Mouse (Mus musculus): ENCODE data around the gene Mtmr11. TPM values are rescaled to one million over a fixed set of nuclear protein-coding genes. Genes with fewer than 3 reads are reported as not detected.

The Mtmr11 gene
- total RNA-seq (2023; ENCODE audit: inconsistent age) = 1.9 to 3.4 TPM (median 2.4 TPM) in 4 replicates

GRCm38 (mm10) chr3:96161869-96162840, at the start of gene Mtmr11:
Gene Mtmr11 (plus strand): TSS chr3:96162004.

GRCm38 (mm10) chr3:96172197-96173178, 10.7 kb downstream of the Mtmr11 start, which contains the start of gene Sf3b4:
Gene Sf3b4 (plus strand): TSS chr3:96172332.

DNA sequence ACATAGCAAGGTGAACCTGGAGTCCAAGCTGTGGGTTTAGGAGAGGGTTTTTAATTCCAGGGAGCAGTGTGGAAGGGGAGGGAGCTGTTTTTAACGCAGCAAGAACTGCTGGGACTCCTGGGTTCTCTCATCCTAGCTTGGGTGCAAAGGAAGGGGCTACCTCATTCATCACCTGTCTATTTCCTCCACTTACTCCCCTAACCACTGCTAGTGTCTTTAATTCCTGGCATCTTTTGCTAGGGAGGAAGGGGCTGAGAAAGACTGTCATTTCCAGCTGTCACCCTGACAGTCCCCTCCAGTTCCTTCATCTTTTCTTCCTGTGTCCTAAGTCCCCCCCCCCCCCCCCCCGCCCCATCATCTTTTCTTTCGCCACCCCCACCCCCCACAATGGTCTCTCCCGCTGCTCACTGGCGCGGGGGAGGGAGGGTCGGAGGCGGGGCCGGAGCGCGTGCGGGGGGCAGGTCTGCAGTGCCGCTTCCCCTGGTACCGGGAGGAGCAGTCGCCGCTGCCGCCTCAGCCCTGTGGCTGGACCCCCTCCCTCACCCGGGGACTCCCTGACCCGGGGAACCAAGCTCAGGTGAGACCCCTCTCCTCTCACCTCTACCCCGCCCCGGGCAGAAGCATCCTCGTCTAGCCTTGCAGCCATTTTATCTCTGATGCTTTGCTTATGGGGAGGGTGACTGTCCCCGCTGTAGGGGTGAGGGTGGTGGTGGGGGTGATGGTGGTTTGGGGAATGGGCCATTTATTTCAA, 19.1 kb downstream of the Mtmr11 start, which contains the start of gene Sv2a:
TSS of gene Sv2a (plus strand) at position 425 of the 751 bp plus-strand sequence.

DNA sequence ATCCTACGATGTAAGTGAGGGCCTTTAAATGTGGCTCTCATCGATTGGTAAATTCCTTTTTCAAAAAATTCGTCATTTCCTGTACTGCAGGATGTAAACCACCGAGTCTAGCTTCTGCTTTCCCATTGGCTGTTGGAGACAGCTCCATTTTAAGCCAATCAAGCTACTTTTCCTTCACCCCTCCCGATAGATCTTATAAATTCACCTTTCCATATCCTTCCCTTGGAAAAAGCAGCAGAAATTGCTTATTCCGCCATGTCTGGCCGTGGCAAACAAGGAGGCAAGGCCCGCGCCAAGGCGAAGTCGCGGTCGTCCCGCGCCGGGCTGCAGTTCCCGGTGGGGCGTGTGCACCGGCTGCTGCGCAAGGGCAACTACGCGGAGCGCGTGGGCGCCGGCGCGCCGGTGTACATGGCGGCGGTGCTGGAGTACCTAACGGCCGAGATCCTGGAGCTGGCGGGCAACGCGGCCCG, 57.9 kb downstream of the Mtmr11 start, which contains the start of the genes Bola1 and Hist2h2ab:
TSS of gene Bola1 (minus strand) at position 49 of the 470 bp plus-strand sequence.
TSS of gene Hist2h2ab (plus strand) at position 205 of the 470 bp plus-strand sequence.

DNA sequence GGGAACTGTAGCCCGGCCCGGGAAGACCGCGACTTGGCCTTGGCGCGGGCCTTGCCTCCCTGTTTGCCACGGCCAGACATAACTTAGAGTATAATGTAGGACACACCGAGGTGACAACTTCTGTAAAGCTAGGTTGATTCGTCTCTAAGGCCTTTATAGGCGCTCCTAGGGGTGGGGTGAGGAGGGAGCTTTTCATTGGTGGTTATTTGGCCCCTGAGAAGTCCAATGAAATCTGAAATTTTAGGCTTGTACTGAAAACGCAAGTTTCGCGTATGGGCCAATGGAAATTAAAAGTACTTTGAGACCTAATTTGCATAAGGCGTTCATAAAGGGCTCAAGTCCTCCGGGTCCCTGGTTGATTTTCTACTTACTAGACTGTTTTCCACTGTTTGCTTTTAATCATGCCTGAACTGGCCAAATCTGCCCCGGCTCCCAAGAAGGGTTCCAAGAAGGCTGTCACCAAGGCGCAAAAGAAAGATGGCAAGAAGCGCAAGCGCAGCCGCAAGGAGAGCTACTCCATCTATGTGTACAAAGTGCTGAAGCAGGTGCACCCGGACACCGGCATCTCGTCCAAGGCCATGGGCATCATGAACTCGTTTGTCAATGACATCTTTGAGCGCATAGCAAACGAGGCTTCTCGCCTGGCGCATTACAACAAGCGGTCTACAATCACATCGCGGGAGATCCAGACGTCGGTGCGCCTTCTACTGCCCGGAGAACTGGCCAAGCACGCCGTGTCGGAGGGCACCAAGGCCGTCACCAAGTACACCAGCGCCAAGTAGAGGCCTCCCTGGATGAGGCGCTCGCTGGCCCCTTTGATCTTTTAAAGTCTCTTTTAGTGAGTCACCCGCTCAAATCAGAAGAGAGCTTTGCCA, 59.2 kb downstream of the Mtmr11 start, which contains the start of the genes Hist2h2ac and Hist2h2be:
TSS of gene Hist2h2ac (minus strand) at position 116 of the 875 bp plus-strand sequence.
TSS of gene Hist2h2be (plus strand) at position 355 of the 875 bp plus-strand sequence.

Other genes starting within 250 kb of the Mtmr11 start
- 103 to 121 TPM (median 117 TPM) in 4 replicates for gene Anp32e, start 232.8 kb upstream of the Mtmr11 start, total RNA-seq (2023; ENCODE audit: inconsistent age)
- 203 to 253 TPM (median 234 TPM) in 4 replicates for gene Plekho1, start 166.0 kb upstream of the Mtmr11 start, total RNA-seq (2023; ENCODE audit: inconsistent age)
- 16.8 to 29.1 TPM (median 20.3 TPM) in 4 replicates for gene Vps45, start 103.5 kb upstream of the Mtmr11 start, total RNA-seq (2023; ENCODE audit: inconsistent age)
- 53.7 to 61.3 TPM (median 54.9 TPM) in 4 replicates for gene Otud7b, start 57.5 kb upstream of the Mtmr11 start, total RNA-seq (2023; ENCODE audit: inconsistent age)
- gene Sf3b4, start 10.3 kb downstream of the Mtmr11 start, total RNA-seq (2023; ENCODE audit: inconsistent age) = 86.6 to 96.9 TPM (median 89.8 TPM) in 4 replicates
- 2.2 to 4.4 TPM (median 2.7 TPM) in 4 replicates for gene Sv2a, start 19.1 kb downstream of the Mtmr11 start, total RNA-seq (2023; ENCODE audit: inconsistent age)
- 8.4 to 10.2 TPM (median 9.0 TPM) in 4 replicates for gene Bola1, start 57.7 kb downstream of the Mtmr11 start, total RNA-seq (2023; ENCODE audit: inconsistent age)
- 5.1 to 10.3 TPM (median 7.2 TPM) in 4 replicates for gene Hist2h2ab, start 57.9 kb downstream of the Mtmr11 start, total RNA-seq (2023; ENCODE audit: inconsistent age)
- 110 to 130 TPM (median 113 TPM) in 4 replicates for gene Hist2h2ac, start 58.9 kb downstream of the Mtmr11 start, total RNA-seq (2023; ENCODE audit: inconsistent age)
- gene Hist2h2be, start 59.1 kb downstream of the Mtmr11 start, total RNA-seq (2023; ENCODE audit: inconsistent age) = 4.9 to 5.8 TPM (median 5.0 TPM) in 4 replicates
- gene Hist2h3c2, start 77.1 kb downstream of the Mtmr11 start, total RNA-seq (2023; ENCODE audit: inconsistent age) = 1.6 to 5.2 TPM (median 3.2 TPM) in 4 replicates
- 684 to 746 TPM (median 716 TPM) in 4 replicates for gene Hist2h2aa2, start 78.3 kb downstream of the Mtmr11 start, total RNA-seq (2023; ENCODE audit: inconsistent age)
- gene Hist2h2aa1, start 83.5 kb downstream of the Mtmr11 start, total RNA-seq (2023; ENCODE audit: inconsistent age) = 4.9 to 9.3 TPM (median 6.8 TPM) in 3 of 4 replicates, not detected in the other
- gene Hist2h3c1, start 84.7 kb downstream of the Mtmr11 start, total RNA-seq (2023; ENCODE audit: inconsistent age) = not detected in 4 replicates
- 52.3 to 62.2 TPM (median 53.7 TPM) in 4 replicates for gene Hist2h4, start 101.3 kb downstream of the Mtmr11 start, total RNA-seq (2023; ENCODE audit: inconsistent age)
- 151 to 194 TPM (median 183 TPM) in 4 replicates for gene Hist2h3b, start 106.7 kb downstream of the Mtmr11 start, total RNA-seq (2023; ENCODE audit: inconsistent age)
- gene Hist2h2bb, start 107.7 kb downstream of the Mtmr11 start, total RNA-seq (2023; ENCODE audit: inconsistent age) = 179 to 204 TPM (median 198 TPM) in 4 replicates
- 0.19 to 0.60 TPM (median 0.52 TPM) in 4 replicates for gene Fcgr1, start 132.0 kb downstream of the Mtmr11 start, total RNA-seq (2023; ENCODE audit: inconsistent age)